Mouse (Mus musculus) brain, embryonic 18.5 days (tissue): ENCODE results near the gene Adgre5.

Source experiments
- DNase-seq: peaks from one replicate; pipeline ENCODE4 v3.0.0-alpha.2; 2012; ENCODE audit warnings: low read depth, low spot score

Adgre5 gene

GRCm38 (mm10) chr8:83740976-83741741 is at the start of gene Adgre5:
Adgre5 (minus strand) TSS chr8:83741326.
- no peak for DNase-seq

- no peak for DNase-seq
These were observed 48.7 kb upstream of the Adgre5 start for GRCm38 (mm10) chr8:83789826-83790225.

GRCm38 (mm10) chr8:83785046-83785445 is 43.9 kb upstream of the Adgre5 start:
- DNase-seq = no peak

- no peak for DNase-seq
These were observed 41.9 kb upstream of the Adgre5 start for GRCm38 (mm10) chr8:83782832-83783558.

GRCm38 (mm10) chr8:83779610-83780009 is 38.5 kb upstream of the Adgre5 start:
- no peak for DNase-seq

- DNase-seq = no peak
These were observed 36.9 kb upstream of the Adgre5 start for GRCm38 (mm10) chr8:83778051-83778450.

- DNase-seq = no peak
These were observed 35.5 kb upstream of the Adgre5 start for GRCm38 (mm10) chr8:83776632-83777031.

- no peak for DNase-seq
These were observed 33.1 kb upstream of the Adgre5 start for GRCm38 (mm10) chr8:83774221-83774620.

- DNase-seq = no peak
These were observed 32.3 kb upstream of the Adgre5 start for GRCm38 (mm10) chr8:83773452-83773846.

- DNase-seq = no peak
These were observed 31.8 kb upstream of the Adgre5 start for GRCm38 (mm10) chr8:83772701-83773451.

- no peak for DNase-seq
These were observed 30.7 kb upstream of the Adgre5 start for GRCm38 (mm10) chr8:83771791-83772190.

GRCm38 (mm10) chr8:83770669-83771068 is 29.5 kb upstream of the Adgre5 start:
- no peak for DNase-seq

GRCm38 (mm10) chr8:83769720-83770119 is 28.6 kb upstream of the Adgre5 start:
- no peak for DNase-seq

- DNase-seq = no peak
These were observed 27.4 kb upstream of the Adgre5 start for GRCm38 (mm10) chr8:83768526-83768925.

GRCm38 (mm10) chr8:83767442-83767841 is 26.3 kb upstream of the Adgre5 start:
- DNase-seq = no peak

- no peak for DNase-seq
These were observed 24.5 kb upstream of the Adgre5 start for GRCm38 (mm10) chr8:83765663-83766062.

GRCm38 (mm10) chr8:83764717-83765116 is 23.6 kb upstream of the Adgre5 start:
- no peak for DNase-seq

- no peak for DNase-seq
These were observed 23.0 kb upstream of the Adgre5 start for GRCm38 (mm10) chr8:83764116-83764515.

GRCm38 (mm10) chr8:83759231-83759759 is 18.2 kb upstream of the Adgre5 start:
- DNase-seq = no peak

- DNase-seq = no peak
These were observed 17.2 kb upstream of the Adgre5 start for GRCm38 (mm10) chr8:83758298-83758697.

- no peak for DNase-seq
These were observed 16.0 kb upstream of the Adgre5 start for GRCm38 (mm10) chr8:83757084-83757607.

GRCm38 (mm10) chr8:83756273-83756672 is 15.1 kb upstream of the Adgre5 start:
- DNase-seq = no peak
